Mouse (Mus musculus): ENCODE results near the gene Arhgap15. TPM values are rescaled to one million over a fixed set of nuclear protein-coding genes. Genes with fewer than 3 reads are reported as not detected.

The Arhgap15 gene
- total RNA-seq, 1 experiment from 2014 or later, result 1.5 TPM

- DNase-seq, result no peak
Observed at GRCm38 (mm10) chr2:44304971-44305808, 556.6 kb downstream of the Arhgap15 start.

DNA sequence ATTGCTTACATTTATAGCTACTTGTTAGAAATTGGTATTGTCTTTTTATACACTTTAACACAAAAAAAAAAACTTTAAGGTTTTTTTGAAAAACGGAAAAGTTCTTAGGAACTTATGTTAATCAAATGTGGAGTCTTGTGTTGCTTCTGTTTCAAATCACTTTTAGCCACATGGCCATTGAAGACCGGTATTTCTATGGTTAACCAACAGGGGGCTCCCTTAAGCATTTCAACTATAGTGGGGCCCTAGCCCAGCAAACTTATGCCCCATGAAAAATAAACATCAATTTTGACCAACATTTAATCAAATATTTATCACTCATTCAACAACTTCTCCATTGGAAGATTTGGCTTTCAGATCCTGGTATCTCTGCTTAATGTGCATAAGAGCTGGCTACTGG is 557.5 kb downstream of the Arhgap15 start:
- DNase-seq, result no peak

DNA sequence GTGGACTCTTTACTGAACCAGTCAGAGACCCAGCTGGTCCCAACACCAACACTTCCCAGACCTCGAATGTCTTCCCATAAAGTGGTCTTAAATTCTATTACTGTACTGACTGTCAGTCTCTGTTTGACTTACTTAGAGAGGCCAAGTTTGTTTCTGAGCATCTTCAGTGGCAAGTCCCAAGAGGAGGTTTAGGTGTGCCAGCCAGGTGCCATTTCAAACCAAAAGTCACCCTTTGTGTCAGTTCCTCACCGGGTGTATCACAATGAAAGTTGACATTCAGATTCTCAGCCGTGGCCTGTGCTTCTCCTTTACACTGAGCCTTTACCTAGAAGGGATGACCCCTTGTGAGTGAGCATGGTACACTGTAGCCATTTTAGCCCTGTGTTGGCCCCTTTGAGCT is 560.5 kb downstream of the Arhgap15 start:
- no peak for DNase-seq

- DNase-seq, result no peak
Observed at GRCm38 (mm10) chr2:44309556-44309955, 560.9 kb downstream of the Arhgap15 start.

DNA sequence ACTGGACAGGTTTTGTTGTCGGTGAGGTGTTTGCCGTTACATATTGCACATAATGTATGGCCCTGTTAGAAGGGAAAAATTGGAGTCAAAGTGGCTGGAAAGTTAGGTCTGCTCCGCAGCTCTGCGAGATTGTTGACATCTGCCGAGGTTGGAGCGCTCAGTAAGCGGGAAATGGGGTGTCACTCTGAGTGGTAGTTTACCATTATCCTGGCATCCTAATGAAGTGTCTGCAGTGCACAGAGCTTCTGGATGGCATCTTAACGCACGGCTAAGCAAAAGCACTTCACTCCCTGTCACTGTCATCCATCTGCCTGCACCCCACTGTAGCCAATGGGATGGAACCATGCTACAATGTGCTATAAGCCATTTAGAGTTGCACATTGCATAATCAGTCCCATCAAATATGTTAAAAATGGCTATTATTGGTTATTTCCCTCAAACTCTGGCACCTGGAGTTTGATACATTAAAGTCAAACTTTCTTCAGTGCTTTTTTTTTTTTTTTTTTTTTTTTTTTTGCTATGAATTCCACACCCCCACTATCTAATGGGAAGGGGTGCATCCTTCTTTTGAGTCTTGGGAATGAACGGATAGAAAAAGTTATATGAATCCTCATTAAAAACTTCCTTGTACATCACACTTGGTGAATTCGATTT is 561.6 kb downstream of the Arhgap15 start:
- no peak for DNase-seq

GRCm38 (mm10) chr2:44311216-44311615 is 562.6 kb downstream of the Arhgap15 start:
- DNase-seq, result no peak

DNA sequence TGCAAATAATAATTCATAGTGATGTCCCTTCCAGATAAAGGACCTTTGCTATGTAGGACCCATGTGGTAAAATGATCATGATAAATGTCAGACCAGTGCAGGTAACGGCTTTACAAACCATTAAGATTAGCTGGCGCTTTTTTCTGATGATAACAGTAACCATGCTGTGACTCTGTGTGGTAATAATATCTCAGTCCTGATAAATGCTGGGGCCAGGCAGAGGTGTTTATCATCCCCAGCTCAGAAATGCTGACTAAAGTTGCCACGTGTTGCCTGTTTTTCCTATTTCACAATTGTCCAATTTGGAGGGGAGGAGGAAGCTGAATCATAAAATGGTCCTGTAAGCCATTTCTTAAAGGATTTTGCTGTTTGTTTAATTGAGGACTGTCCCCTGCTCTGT is 564.9 kb downstream of the Arhgap15 start:
- DNase-seq, result no peak

DNA sequence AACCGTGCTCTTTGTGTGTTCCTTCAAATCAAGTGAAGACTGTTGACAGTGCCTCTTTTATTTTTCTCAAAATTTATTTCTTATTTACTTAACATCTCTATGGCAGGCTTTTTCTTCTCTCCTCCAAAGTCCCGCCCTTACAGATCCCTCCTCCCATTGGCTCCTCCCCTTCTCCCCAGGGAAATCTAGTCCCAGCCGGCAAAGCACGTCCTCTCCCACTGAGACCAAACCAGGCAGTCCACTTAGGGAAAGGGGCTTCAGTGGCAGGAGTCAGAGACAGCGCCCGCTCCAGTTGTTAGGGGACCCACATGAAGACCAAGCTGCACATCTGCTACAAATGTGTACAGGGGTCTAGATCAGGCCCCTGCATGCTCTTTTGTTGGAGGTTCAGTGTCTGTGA is 569.8 kb downstream of the Arhgap15 start:
- peak; percentile 12 for DNase-seq

GRCm38 (mm10) chr2:44319479-44319878 is 570.9 kb downstream of the Arhgap15 start:
- DNase-seq, result no peak

GRCm38 (mm10) chr2:44323813-44324212 is 575.2 kb downstream of the Arhgap15 start:
- no peak for DNase-seq

- no peak for DNase-seq
Observed at GRCm38 (mm10) chr2:44333295-44333694, 584.7 kb downstream of the Arhgap15 start.

DNA sequence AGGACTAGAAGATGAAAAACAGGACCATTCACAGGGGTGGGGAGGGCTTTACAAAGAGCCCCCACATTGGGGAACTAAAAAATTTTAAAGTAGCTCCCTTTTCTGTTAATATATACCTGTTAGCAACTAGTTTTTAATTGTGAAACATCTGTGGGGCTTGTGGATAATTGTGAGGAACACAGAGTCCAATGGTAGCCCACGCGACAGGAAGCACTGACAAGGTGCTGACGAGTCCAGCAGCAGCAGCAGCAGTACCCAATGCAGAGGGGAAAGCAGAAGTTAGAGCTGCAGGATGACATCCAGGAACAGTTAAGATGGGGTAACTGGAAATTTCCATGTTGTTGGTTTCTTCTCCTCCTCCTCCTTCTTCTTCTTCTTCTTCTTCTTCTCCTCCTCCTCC is 585.4 kb downstream of the Arhgap15 start:
- DNase-seq, result no peak

- no peak for DNase-seq
Observed at GRCm38 (mm10) chr2:44334517-44334916, 585.9 kb downstream of the Arhgap15 start.

DNA sequence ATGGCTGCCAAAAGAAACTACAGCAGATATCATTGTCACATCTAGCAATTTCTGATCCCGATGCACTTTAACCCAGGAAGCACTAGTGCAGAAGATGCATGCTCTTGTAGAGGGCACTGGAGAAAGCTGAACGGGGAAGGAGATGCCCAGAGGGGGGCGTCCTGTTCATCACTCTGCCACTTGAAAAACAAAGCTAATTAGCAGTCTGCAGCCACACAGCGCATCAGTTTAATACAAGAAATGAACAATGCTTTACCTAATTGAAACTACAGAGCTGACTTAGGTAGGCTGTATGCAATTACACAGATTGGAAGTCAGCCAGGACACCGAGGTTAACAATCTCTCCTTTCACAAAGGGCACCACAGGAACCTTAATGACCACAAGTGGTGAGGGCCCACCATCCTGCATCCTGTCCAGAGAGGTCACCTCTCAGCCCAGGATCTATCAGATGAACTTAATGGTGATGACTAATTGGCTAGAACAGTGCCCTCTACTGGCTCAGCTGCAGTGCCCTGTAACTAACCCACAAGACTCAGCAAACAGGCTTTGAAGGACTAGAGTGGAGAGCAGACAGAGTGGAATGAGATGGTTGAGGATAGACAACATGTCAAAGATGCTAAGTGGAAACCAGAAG is 588.2 kb downstream of the Arhgap15 start:
- peak; percentile 22 for DNase-seq

- DNase-seq, result no peak
Observed at GRCm38 (mm10) chr2:44338467-44338866, 589.8 kb downstream of the Arhgap15 start.

- DNase-seq, result no peak
Observed at GRCm38 (mm10) chr2:44341091-44341571, 592.5 kb downstream of the Arhgap15 start.

DNA sequence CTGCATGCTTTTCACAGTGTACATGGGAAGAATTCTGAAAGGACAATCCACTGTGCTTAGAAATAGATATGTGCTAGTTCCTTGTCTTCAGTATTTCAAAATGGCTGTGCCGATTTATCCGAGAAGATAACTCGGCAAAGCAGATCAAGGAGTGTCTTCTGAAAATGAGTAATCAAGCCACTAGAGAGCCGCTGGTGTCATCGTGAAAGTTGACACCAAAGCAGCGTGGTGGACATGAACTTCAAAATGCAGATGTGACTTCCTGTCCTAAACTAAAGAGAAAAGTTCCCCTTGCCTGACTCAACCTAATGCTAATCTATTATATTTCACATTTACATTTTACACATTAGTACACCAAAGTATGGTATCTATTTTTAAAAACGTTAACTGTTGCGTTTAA is 596.2 kb downstream of the Arhgap15 start:
- no peak for DNase-seq

- DNase-seq, result no peak
Observed at GRCm38 (mm10) chr2:44345325-44345945, 596.8 kb downstream of the Arhgap15 start.

GRCm38 (mm10) chr2:44346184-44346583 is 597.6 kb downstream of the Arhgap15 start:
- DNase-seq, result no peak

- DNase-seq, result no peak
Observed at GRCm38 (mm10) chr2:44347781-44348180, 599.2 kb downstream of the Arhgap15 start.

GRCm38 (mm10) chr2:44349101-44349500 is 600.5 kb downstream of the Arhgap15 start:
- no peak for DNase-seq

DNA sequence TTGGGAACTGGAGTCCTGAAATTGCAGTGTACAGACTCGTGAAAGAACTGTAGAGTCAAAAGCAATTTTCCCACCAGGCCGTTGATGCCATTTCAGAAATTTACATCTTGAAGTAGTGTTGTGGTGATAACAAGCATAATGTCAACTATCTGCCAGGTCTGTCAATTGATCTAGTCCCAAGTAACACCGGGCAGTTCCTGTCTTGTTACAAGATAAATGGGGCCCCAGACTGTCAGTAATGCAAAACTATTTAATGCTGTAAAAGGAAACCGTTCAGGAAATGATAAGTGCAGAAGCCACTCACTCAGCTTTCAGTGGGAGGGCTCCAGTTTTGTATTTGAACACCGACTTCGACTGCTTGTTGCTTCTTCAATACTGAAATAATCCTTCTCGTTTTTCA is 604.3 kb downstream of the Arhgap15 start:
- no peak for DNase-seq

DNA sequence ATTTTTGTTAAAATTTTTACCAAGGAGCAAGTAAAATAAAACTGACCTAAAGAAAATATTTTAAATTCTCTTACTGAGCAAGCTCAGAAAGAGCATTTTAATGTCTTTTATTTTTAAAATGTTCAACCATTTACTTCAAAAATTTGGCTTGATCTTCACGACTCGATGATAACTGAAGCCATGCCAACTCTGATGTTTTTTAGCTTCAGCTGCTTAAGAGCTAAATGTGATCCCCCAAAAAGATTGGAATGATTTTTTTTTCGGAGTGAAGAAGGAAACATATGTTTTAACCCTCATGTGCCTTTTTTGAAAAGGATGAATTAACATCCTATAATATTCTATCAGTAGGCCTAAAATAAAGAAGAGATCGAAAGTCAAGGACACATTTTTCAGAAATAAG is 605.0 kb downstream of the Arhgap15 start:
- DNase-seq, result no peak

Measured in adrenal gland, postnatal 14 days (tissue).